Comparison of ENCODE assay signal across 29 mouse cellular contexts in the genomic region with DNA sequence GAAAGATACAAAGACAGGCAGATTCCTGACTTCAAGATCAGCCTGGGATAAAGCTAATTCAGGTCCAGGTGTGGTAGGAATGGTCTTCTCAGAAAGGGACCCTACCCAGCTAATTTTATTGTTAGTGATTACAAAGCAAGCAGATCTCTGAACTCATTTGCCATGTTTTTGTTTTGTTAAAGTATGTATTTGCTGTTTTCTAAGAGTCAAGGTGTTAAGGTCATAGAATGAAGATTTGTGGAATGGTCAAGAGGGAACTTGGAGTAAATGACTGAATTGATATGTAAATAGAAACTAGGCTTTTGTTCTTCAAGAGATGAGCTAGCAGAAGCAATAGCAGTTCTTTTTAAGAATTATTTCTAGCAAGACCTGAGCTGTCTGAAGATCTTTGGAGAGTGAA.
"Had no signal": no experiment of that assay in that cellular context is flagged by ENCODE, and none has a peak within 500 bp of the region (broad histone marks: within the 10 kb centered on the region; RNA-seq: fewer than 3 reads in every experiment).

No protein-coding gene starts in this region.

- H3K4me3 ChIP-seq: heart, embryonic 12.5 days; heart, embryonic 13.5 days; heart, embryonic 15.5 days; hindbrain, embryonic 10.5 days; hindbrain, embryonic 12.5 days; hindbrain, embryonic 13.5 days; hindbrain, embryonic 15.5 days; intestine, embryonic 15.5 days; kidney, embryonic 15.5 days; layer of hippocampus, adult 2 months; left cerebral cortex, adult 2 months had no signal

- H3K4me1 ChIP-seq: heart, embryonic 12.5 days; heart, embryonic 13.5 days; heart, embryonic 15.5 days; hindbrain, embryonic 10.5 days; hindbrain, embryonic 12.5 days; hindbrain, embryonic 13.5 days; hindbrain, embryonic 15.5 days; intestine, embryonic 15.5 days; kidney, embryonic 15.5 days had no signal

- DNase-seq: heart, postnatal 10 days; heart, postnatal 14 days; heart, postnatal 36 days; heart, postnatal 4 days; kidney, adult 11 months; kidney, adult 18-20 months; kidney, adult 2 months; kidney, adult 8-10 months; kidney, adult 9 months; kidney, postnatal 10 days; kidney, postnatal 14 days; kidney, postnatal 25 days; kidney, postnatal 36 days; kidney, postnatal 4 days; layer of hippocampus, postnatal 36 days had no signal

- H3K27ac ChIP-seq: heart, embryonic 13.5 days; heart, embryonic 15.5 days; hindbrain, embryonic 10.5 days; hindbrain, embryonic 12.5 days; hindbrain, embryonic 13.5 days; hindbrain, embryonic 14.5 days; hindbrain, embryonic 15.5 days; hindbrain, postnatal 0 days; intestine, embryonic 15.5 days; kidney, embryonic 15.5 days; kidney, postnatal 0 days; layer of hippocampus, adult 2 months; left cerebral cortex, adult 2 months had no signal

- H3K36me3 ChIP-seq: heart, embryonic 12.5 days; heart, embryonic 13.5 days; heart, embryonic 15.5 days; hindbrain, embryonic 10.5 days; hindbrain, embryonic 12.5 days; hindbrain, embryonic 13.5 days; hindbrain, embryonic 15.5 days; intestine, embryonic 15.5 days; kidney, embryonic 15.5 days had no signal

- H3K9ac ChIP-seq: heart, embryonic 12.5 days; heart, embryonic 13.5 days; heart, embryonic 15.5 days; hindbrain, embryonic 12.5 days; hindbrain, embryonic 13.5 days; hindbrain, embryonic 14.5 days; hindbrain, embryonic 15.5 days; intestine, embryonic 15.5 days; kidney, embryonic 15.5 days had no signal

- H3K9me3 ChIP-seq: heart, embryonic 13.5 days; heart, embryonic 15.5 days; hindbrain, embryonic 10.5 days; hindbrain, embryonic 12.5 days; hindbrain, embryonic 13.5 days; hindbrain, embryonic 15.5 days; intestine, embryonic 15.5 days; kidney, embryonic 15.5 days had no signal

- H3K27me3 ChIP-seq: heart, embryonic 12.5 days; heart, embryonic 13.5 days; heart, embryonic 15.5 days; hindbrain, embryonic 12.5 days; hindbrain, embryonic 13.5 days; hindbrain, embryonic 15.5 days; intestine, embryonic 15.5 days; kidney, embryonic 15.5 days had no signal
